Mouse (Mus musculus) heart, postnatal 10 days (tissue): Measurements from ENCODE around the gene Gon4l. TPM values are rescaled to one million over a fixed set of nuclear protein-coding genes. Genes with fewer than 3 reads are reported as not detected.
"Not testable (repeated sequence)": the region's sequence is repeated elsewhere in the genome, so short reads cannot be mapped to it uniquely, and the experiment has no call there.

Experiments used
- DNase-seq, 2 experiments: peaks; one replicate each; pipeline ENCODE4 v3.0.0; 2021
- intact Hi-C: fragments of 180-260 bp; cut with DNase I; formaldehyde crosslinking; loops from one replicate; pipeline ENCODE4 v1.15.1; 2025
- total RNA-seq, 2 experiments: library from RNA; stranded (reverse); gene quantifications; 2 replicates each; pipeline ENCODE4 v1.2.3; 2021

Gon4l gene
- 10 to 100 TPM; 25.4 to 33.6 TPM for total RNA-seq

DNA sequence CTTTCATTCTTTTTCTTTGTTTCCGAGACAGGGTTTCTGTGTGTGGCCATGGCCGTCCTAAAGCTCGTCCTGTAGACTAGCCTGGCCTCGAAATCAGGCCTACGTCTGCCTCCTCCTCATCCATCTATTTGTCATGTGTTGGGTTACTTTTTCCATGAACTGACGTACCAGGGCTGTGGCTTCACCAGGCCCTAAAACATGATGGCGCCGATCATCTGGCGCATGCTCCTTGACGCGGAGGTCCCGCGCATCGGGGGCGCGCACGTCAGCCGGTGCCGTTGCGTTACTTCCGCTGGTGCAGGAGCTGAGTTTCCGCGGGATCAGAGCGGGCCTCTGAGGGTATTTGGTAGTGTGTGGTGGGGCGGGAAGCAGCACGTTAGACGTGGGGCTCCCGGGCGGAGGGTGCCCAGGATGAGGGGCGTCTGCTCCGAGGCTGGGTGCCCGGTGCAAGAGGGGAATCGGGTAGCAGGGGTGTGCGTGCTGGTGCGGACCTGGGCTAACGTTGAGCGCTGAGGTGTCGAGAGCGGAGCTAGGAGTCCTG lies at the start of gene Gon4l:
Gon4l (plus strand) TSS at position 281 of the 541 bp plus-strand sequence.
- intact Hi-C loops = not testable (repeated sequence)
- peak; percentile 33 to 50 for DNase-seq

DNA sequence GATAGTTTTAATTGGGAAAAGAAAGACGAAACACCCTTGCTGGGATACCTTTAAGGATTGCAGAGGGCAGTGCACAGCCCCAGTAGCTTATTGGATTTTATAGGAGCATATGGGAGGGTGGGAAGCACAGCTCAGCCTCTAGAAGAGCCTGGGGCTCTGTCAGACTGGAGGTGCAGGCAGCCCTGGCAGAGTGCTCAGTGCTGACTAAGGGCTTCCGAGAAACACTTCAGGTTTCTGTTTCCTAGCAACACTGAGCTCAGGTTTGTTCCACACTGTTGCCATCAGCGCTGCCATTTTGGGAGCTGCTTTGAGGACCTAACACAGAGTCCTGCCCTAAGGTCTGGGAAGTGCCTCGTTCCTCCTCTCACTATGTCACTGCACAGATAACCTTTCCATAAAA lies 48.7 kb upstream of the Gon4l start:
- intact Hi-C loops, DNase-seq: not testable (repeated sequence)

DNA sequence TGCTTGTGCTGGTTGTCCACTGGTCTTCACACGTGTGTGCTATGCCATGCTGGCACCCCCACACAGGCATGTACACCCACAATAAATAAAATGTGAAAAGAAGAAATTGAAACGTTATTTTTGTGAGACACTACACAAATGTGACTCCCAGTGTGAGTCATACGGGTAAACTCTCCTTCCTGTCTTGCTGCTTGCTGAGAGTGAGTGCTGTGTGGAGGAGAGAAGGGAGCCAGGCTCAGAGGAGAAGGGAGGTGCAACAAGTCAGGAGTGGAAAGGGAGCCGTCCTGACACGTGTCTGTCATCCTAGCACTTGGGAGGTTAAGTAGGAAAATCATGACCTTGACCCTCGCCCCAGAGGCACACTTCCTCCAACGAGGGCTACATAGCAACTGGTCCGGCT lies 48.2 kb upstream of the Gon4l start:
- intact Hi-C loops, DNase-seq: not testable (repeated sequence)

DNA sequence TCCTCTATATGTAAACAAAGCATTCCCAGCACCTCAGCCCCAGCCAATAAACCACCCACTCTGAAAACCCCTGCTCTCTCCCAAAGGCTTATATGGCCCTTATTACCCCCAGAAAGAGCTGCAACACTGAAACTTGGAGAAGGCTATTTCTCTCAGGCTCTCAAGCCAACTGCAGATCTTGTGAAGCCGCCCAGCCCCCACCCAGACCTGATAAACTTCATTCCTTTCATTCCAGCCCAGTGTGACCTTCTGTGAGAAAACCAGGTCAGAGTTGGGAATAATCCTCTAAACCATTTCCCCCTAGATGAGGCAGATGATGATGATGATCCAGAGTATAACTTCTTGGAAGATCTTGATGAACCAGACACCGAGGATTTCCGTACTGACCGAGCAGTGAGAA lies 47.0 kb upstream of the Gon4l start:
- intact Hi-C loops = not testable (repeated sequence)

DNA sequence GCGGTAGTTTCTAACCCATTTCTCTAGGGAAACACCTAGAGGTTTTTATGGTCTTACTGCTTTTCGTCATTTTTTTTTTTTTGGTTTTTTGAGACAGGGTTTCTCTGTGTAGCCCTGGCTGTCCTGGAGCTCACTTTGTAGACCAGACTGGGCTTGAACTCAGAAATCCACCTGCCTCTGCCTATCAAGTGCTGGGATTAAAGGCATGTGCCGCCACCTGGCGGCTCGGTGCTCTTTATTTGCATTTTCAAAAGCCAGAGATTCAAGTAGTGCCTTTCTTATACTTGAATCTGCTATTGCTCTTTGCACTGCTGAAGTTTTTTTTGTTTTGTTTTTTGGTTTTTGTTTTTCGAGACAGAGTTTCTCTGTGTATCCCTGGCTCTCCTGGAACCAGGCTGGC lies 37.5 kb upstream of the Gon4l start:
- DNase-seq, intact Hi-C loops: not testable (repeated sequence)

More for the DNA sequence above, 47.0 kb upstream of the Gon4l start:
- not testable (repeated sequence) for DNase-seq

DNA sequence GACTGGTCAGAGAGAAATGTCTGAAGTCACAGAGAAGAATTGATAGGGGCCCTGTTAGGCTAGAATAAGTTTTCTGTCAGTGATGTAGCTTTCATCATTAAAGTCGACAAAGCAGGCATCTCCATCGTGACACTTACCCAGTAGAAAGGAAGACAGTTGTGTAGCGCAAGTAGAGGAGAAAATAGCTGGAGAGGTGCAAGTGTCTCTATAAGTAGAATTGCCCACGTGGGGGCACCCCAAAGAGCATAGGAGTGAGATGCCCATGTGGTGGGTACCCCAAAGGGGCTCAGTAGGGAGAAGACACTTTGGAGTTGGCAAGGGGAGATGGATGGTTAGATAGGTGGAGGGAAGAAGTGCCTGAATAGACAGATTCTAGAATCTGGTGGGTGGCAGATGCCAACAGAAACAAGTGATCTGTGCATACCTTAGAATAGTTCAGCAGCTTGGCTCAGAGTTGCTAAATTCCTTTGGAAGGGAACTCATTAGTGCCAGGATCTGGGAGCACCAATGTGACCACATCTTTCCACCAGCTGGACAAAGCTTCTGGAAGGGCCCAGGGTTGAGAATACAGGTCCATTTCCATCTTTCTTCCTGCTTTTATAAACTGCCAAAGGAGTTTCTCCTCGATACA lies 31.0 kb upstream of the Gon4l start:
- intact Hi-C loops = no loop called here
- DNase-seq = no peak

DNA sequence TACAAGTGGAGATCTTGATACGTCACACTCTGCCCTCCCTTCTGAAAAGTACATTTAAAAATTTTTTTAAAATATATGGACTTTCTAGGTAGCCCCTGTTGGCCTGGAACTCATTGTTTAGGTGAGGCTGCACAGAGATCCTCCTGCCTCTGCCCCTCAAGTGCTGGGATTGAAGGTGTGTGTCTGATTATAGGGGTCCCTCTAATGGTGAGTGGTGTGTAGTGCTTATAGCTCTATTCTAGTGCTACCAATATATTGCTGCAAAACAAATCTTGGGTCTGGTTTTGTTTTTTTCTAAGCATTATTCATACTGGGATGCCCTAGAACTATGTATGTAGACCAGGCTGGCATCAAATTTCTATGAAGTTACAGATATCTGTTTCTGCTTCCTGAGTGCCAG lies 9.3 kb upstream of the Gon4l start:
- intact Hi-C loops = loop anchor here (5.0 kb wide), 1 partner anchor 63 kb away; no protein-coding TSS in a partner anchor
- no peak for DNase-seq

DNA sequence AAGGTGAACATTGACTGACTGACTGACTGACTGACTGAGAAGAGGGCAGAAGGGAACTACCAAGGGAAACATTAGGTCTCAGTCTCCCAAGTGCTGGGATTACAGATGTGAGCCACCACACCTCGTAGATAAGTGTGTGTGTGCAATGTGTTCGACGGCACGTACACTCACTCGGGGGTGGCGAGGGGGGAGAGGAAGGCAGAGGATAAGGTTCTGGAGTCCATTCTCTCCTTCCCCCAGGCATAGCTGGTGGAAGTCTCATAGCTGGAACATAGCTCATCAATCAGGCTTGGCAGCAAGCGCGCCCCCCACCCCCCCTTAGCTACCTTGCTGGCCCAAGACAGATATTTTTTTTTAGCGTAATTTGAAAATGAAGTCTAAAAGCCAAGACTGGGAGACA lies 7.8 kb upstream of the Gon4l start:
- DNase-seq = no peak
- intact Hi-C loops = loop anchor here (5.0 kb wide), 1 partner anchor 65 kb away; no protein-coding TSS in a partner anchor

DNA sequence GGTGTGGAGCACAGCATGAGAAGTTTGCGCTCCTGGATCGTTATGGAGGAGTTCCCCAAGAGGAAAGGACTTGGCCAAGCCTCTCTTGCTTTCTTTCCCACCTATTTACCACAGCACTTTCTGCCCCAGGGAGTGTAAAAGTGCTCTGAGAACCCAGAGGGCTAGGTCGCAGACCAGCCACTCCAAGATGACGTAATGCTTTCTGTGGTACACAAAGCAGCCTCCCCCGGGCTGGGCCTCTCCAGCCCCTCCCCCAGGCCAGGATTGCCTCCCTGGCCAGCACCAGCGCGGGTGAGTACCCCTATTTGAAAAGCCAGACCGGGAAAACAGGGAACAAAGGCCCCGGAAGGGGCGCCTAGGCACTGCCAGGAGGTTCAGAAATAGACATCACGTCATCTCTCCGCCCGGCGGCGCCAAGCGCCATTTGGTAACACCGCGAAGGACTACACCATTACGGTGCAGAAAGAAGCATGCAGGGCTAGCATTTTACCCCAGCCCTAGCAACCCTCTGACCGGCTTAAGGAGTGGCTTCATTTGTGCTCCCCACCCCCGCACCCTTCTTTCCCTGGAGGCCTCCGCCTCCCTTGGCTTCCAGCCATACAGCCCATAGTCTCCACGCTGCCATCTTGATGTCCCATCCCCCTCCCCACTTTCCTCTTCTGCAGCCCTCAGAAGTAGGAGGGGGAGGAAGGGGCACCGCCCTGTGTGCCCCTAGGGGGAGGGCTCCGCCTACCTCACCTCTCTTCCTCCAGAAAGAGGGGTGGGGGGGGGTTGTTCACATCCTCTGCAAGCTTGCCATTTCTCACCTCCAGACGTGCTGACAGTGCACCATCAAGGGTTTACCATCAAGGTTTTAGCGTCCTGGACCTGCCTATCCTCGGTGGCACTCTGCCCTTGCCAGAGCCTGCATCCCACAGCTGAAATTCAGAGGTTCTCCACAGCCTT lies 3.6 kb upstream of the Gon4l start:
- intact Hi-C loops = not testable (repeated sequence)
- peak; percentile 69 to 77 for DNase-seq

DNA sequence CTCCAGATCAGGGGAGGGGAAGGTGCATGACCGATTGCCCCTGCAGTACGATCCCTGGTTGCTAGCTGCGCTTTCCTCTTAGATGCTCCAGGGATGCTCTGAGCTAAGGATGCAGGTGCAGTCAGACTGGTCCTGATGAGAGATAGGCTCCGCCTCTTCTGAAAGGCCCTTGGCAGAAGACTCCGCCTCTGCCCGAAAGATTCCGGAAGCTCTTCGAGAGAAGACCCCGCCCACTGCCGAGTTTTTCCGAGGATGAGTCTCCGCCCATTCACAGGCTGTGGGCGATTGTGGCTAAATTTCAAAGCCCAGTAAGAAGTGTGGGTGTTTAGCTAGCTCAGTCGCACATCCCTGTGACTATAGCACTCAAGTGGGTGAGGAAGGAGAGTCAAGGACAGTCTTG lies 2.6 kb upstream of the Gon4l start:
- DNase-seq = peak; percentile 54 to 60
- intact Hi-C loops = not testable (repeated sequence)

DNA sequence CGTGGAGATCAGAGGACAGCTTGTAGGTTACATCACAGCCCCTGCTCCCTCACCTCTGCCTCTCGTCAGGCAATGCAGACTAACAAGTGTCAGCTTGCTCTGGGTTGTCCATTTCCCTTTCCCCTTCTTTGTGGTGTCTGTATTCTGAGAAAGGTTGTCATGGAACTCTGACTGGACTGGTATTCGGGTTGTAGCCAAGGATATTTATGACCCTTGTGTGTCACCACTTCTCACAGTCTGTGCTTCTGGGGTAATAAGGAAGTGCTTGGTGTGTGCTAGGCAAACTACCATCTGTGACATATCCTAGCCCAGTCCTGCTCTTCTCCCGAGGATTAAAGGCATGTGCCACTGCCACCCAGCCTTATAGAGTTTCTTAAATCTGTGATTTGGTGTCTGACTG lies 14.1 kb downstream of the Gon4l start:
- intact Hi-C loops = no loop called here

DNA sequence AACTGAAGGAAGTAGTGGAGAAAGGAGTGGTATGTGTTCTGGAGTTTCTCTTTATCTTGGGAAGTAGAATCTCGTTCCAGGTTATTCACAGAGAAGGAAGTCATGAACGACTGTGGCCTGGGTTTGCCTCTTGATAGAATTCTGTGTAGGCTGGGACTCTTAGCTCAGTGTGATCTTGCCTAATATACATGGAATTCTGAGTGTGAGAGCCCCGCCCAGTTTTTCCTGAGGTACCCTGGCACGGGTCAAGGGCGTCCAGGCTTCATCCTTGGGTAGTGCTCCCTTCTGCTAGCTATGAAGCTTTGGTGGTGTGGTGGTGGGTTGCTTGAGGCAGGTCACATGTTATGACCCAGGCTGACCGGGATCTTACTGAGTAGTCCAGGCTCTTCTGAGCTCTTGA lies 20.8 kb downstream of the Gon4l start:
- intact Hi-C loops = no loop called here
- DNase-seq = no peak

More for the DNA sequence above, 14.1 kb downstream of the Gon4l start:
- no peak for DNase-seq

DNA sequence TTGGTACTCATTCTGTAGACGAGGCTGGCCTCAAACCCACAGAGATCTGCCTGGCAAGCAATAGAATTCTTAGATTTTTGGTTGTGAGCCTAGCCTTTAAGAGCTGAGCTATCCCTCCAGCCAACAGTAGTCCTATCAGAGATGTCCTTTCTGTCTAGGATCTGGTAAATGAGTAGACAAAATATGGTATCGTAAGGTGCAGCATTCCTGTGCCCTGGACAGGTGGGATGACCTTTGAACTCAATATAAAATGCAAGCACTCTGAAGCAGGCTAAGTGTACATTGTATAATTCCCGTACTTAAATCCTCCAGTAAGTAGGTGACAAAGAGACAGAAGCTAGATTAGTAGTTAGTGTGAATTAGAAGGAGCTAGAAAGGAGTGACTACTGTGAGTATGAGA lies 27.1 kb downstream of the Gon4l start:
- intact Hi-C loops = no loop called here
- DNase-seq = no peak

DNA sequence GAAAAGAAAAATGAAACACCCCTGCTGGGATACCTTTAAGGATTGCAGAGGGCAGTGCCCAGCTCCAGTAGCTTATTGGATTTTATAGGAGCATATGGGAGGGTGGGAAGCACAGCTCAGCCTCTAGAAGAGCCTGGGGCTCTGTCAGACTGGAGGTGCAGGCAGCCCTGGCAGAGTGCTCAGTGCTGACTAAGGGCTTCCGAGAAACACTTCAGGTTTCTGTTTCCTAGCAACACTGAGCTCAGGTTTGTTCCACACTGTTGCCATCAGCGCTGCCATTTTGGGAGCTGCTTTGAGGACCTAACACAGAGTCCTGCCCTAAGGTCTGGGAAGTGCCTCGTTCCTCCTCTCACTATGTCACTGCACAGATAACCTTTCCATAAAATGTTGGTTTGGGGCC lies 31.7 kb downstream of the Gon4l start:
- intact Hi-C loops, DNase-seq: not testable (repeated sequence)

DNA sequence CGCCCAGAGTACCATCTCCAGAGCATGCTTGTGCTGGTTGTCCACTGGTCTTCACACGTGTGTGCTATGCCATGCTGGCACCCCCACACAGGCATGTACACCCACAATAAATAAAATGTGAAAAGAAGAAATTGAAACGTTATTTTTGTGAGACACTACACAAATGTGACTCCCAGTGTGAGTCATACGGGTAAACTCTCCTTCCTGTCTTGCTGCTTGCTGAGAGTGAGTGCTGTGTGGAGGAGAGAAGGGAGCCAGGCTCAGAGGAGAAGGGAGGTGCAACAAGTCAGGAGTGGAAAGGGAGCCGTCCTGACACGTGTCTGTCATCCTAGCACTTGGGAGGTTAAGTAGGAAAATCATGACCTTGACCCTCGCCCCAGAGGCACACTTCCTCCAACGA lies 32.1 kb downstream of the Gon4l start:
- intact Hi-C loops, DNase-seq: not testable (repeated sequence)

DNA sequence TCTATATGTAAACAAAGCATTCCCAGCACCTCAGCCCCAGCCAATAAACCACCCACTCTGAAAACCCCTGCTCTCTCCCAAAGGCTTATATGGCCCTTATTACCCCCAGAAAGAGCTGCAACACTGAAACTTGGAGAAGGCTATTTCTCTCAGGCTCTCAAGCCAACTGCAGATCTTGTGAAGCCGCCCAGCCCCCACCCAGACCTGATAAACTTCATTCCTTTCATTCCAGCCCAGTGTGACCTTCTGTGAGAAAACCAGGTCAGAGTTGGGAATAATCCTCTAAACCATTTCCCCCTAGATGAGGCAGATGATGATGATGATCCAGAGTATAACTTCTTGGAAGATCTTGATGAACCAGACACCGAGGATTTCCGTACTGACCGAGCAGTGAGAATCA lies 33.4 kb downstream of the Gon4l start:
- intact Hi-C loops, DNase-seq: not testable (repeated sequence)

DNA sequence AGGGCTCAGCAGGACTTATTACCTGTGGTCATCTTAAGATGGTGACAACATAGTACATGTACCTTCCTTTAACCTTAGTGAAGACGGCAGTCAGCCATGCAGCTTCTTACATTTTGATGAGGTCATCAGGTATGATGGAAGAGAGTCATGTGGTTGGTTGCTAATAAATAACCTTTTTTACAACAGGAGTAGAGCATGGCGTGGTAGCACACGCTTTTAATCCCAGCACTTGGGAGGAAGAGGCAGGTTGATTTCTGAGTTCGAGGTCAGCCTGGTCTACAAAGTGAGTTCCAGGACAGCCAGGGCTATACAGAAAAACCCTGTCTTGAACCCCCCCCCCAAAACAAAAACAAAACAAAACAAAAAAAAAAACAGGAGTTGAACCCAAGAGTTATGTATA lies 47.5 kb downstream of the Gon4l start:
- intact Hi-C loops, DNase-seq: not testable (repeated sequence)

DNA sequence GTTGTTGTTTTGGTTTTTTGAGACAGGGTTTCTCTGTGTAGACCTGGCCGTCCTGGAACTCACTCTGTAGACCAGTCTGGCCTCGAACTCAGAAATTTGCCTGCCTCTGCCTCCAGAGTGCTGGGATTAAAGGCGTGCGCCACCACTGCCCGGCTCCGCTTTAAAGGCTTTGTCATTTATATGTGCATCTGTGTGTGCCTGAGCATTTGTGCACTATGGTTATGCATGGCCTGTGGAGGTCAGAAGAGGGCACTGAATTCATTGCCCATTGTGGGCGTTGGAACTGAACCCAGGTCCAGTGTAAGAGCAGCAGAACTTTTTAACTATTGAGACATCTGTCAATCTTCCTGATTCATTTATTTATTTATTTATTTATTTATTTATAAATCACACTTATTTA lies 58.0 kb downstream of the Gon4l start:
- DNase-seq, intact Hi-C loops: not testable (repeated sequence)

DNA sequence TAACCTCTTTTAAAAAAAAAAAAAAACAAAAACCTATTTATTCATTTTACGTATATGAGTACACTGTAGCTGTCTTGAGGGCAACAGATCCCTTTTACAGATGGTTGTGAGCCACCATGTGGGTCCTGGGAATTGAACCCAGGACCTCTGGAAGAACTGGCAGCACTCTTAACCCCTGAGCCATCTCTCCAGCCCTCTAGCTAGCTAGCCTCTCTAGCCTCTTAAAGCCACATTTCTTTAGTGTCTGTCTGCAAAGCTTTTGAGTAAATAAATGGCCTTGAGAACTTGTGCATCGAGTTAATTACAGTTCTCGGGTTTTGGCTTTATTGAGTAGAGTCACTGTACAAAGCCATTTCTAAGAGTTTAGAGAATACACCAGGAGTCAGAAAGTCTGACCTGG lies 69.8 kb downstream of the Gon4l start:
- intact Hi-C loops = no loop called here
- no peak for DNase-seq

DNA sequence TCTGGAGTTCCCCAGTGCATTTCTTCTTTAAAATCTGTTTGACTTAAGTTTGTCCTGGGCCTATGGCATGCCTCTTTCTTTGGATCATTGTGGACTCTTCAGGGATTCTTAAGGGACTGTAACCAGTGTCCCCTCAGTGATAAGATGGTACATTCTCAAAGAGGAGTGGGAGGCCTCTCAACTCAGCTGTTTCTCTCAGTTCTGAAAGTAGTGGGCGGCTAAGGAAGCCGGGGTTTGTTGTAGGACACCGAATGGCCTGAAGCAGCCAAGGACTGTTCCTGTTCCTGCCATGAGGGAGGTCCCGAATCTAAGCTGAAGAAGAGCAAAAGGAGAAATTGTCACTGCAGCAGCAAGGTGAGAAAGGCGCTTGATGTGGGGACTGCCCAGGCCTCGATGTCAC lies 70.2 kb downstream of the Gon4l start:
- intact Hi-C loops = no loop called here
- DNase-seq = no peak

DNA sequence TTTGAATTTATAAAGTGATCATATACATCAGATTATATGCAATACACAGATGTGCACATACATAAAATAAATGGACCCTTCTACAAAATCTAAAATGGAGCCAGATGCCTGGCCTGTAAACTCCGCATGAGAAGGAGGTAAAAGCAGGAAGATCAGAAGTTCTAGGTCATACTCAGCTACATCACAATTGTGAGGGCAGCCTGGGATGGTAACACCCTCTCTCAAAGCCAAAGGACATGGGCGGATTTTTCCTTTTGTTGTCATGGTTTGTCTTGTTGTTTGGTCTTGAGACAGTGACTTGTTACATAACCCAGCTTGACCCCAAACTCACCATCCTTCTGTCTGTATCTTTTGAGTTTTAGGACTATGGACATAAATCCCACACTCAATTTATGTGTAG lies 70.7 kb downstream of the Gon4l start:
- intact Hi-C loops = no loop called here
- no peak for DNase-seq
